Mouse (Mus musculus) CH12.LX (cell line): ENCODE results near the gene Hic1.

Source experiments
- CTCF ChIP-seq, 2 experiments: IDR thresholded peaks in 1 of 2; conservative IDR thresholded peaks in 1 of 2; 2 replicates each; pipeline ENCODE4 v1.5.1; 2011 to 2012; ENCODE audit warnings: low read depth in 2 of 2, low read length in 2 of 2, improper control_type of control experiment in 1 of 2, inconsistent platforms in 1 of 2, mild to moderate bottlenecking in 1 of 2, moderate library complexity in 1 of 2
- JUN ChIP-seq: IDR thresholded peaks from 2 replicates; pipeline ENCODE4 v1.6.1; 2011; ENCODE audit warnings: low read depth, mild to moderate bottlenecking, low read length, improper control_type of control experiment, moderate library complexity; ENCODE audit not compliant: insufficient read depth
- NRF1 ChIP-seq: IDR thresholded peaks from 2 replicates; pipeline ENCODE4 v1.6.1; 2014; ENCODE audit warnings: low read depth, mild to moderate bottlenecking, inconsistent platforms, low read length, improper control_type of control experiment, moderate library complexity
- POLR2A ChIP-seq: IDR thresholded peaks from 2 replicates; pipeline ENCODE4 v1.6.1; 2011; ENCODE audit warnings: low read depth, mild to moderate bottlenecking, improper control_type of control experiment, low read length

DNA sequence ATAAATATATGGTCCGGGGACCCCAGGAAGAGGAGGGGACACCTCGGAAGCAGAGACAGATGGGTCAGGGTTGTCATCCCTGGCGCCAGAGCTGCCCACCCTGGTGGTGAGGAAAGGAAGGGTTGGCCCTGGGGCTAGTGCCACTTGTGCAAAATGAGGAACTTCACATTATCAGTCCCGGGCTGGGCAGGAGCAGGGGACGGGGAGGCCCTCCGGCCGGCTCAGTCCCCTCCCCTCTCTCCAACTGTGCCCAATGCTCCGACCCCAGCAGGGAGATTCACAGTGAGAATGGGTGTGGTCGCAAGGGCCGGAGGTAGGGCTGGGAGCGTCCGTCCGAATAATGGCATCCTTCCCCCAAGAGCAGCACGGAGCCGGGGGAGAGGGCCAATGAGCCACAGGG lies 4.6 kb downstream of the Hic1 start:
- no peak for TF ChIP-seq JUN
- TF ChIP-seq POLR2A: no peak
- TF ChIP-seq CTCF (conservative IDR thresholded peaks at IDR 0.05 in 1 of 2, IDR thresholded peaks at IDR 0.05 in 1 of 2; ENCODE audit: low read depth in 2 of 2, low read length in 2 of 2): no peak
- no peak for TF ChIP-seq NRF1
